Comparison of ENCODE assay signal across 8 mouse cellular contexts in the genomic region with DNA sequence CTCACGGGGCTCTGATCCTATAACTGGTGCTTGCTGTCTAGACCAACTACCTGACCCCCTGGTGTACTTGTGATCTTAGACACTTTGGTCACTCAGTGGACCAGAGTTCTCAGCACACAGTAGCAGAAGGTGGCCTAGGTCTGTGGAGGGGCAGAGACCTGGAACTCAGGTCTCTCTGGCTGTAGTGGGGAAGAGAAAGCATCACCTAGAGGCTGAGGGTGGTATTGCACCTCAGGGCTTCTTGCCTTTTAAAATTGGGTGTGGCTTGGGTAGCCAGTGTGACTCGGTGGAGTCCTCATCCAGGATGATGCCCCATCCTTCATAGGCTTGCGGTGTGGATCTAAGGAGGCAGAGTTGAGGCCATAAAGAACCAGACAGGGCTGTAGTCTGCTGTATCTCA. TPM values are rescaled to one million over a fixed set of nuclear protein-coding genes. Genes with fewer than 3 reads are reported as not detected.
DNase-seq lines count a peak whose midpoint lies in the region; ATAC-seq and TF ChIP-seq lines count a peak whose summit lies in the region.

No protein-coding gene starts in this region.

- DNase-seq in hindbrain, postnatal 0 days (ENCODE audit: low spot score): no peak
- DNase-seq in hindbrain, embryonic 14.5 days (ENCODE audit: low spot score): no peak
- peak; percentile 16 to 27 for DNase-seq in CD8-positive naive resting alpha-beta T cell, adult 2 months (ENCODE audit: low read depth in 2 of 2, low spot score in 2 of 2)
- DNase-seq in adipocyte (ENCODE audit: low spot score): peak; percentile 52
- peak; percentile 51 for DNase-seq in lung, postnatal 25 days (ENCODE audit: low spot score)
- peak; percentile 45 to 61 for DNase-seq in thymus, postnatal 36 days
- no peak for DNase-seq in gastrocnemius, postnatal 10 days

- peak; percentile 69 for TF ChIP-seq CTCF in hindbrain, postnatal 0 days (IDR thresholded peaks at IDR 0.05; ENCODE audit: low read depth)

- H3K4me1 ChIP-seq in hindbrain, postnatal 0 days (ENCODE audit: insufficient read depth, low read length): no peaks in the 10 kb centered on the region
- no peaks in the 10 kb centered on the region for H3K4me1 ChIP-seq in hindbrain, embryonic 14.5 days (replicated peaks; ENCODE audit: control insufficient read depth, insufficient read depth, low read length)

- no peak overlapping the region for H3K4me3 ChIP-seq in hindbrain, postnatal 0 days (ENCODE audit: low read length)
- H3K4me3 ChIP-seq in hindbrain, embryonic 14.5 days (replicated peaks; ENCODE audit: low read length): no peak overlapping the region

- H3K9me3 ChIP-seq in hindbrain, postnatal 0 days (ENCODE audit: low read length): no peaks in the 10 kb centered on the region
- H3K9me3 ChIP-seq in hindbrain, embryonic 14.5 days (ENCODE audit: control insufficient read depth, low read length): no peaks in the 10 kb centered on the region

- H3K9ac ChIP-seq in hindbrain, postnatal 0 days (replicated peaks; ENCODE audit: low read length): no peak overlapping the region
- H3K9ac ChIP-seq in hindbrain, embryonic 14.5 days: no peak overlapping the region

- 58% methylated on average over 3 of the region's 3 CpGs for WGBS in hindbrain, postnatal 0 days
- WGBS in hindbrain, embryonic 14.5 days: 76% methylated on average over 3 of the region's 3 CpGs

- ATAC-seq in hindbrain, postnatal 0 days: no peak
- ATAC-seq in hindbrain, embryonic 14.5 days (ENCODE audit: low FRiP score): no peak
- ATAC-seq in granulocyte monocyte progenitor cell, adult 5-6 weeks (replicated peaks; ENCODE audit: poor library complexity, severe bottlenecking): peak; percentile 68

- no peaks in the 10 kb centered on the region for H3K27me3 ChIP-seq in hindbrain, postnatal 0 days (ENCODE audit: insufficient read depth, low read length)
- no peaks in the 10 kb centered on the region for H3K27me3 ChIP-seq in hindbrain, embryonic 14.5 days (ENCODE audit: control insufficient read depth, insufficient read depth, low read length)

- H3K27ac ChIP-seq in hindbrain, postnatal 0 days: no peak overlapping the region
- no peak overlapping the region for H3K27ac ChIP-seq in hindbrain, embryonic 14.5 days

- no peak overlapping the region for H3K4me2 ChIP-seq in hindbrain, postnatal 0 days (ENCODE audit: low read depth, low read length)
- H3K4me2 ChIP-seq in hindbrain, embryonic 14.5 days (replicated peaks): no peak overlapping the region

- H3K36me3 ChIP-seq in hindbrain, postnatal 0 days (ENCODE audit: insufficient read depth, low read length): no peaks in the 10 kb centered on the region
- H3K36me3 ChIP-seq in hindbrain, embryonic 14.5 days (replicated peaks; ENCODE audit: control insufficient read depth, insufficient read depth): no peaks in the 10 kb centered on the region

RNA-seq across cellular contexts. Expression of a gene that starts 13.7 kb away (rescaled TPM):
- 23.6 and 25.9 TPM in 2 replicates for total RNA-seq in hindbrain, postnatal 0 days (2014; rRNA removed)
- polyA plus RNA-seq in hindbrain, postnatal 0 days (2015; fragmentation: Nextera tagmentation; extraction: Ambion mirVana): 7.1 and 8.0 TPM in 2 replicates
- polyA plus RNA-seq in hindbrain, embryonic 14.5 days (2014; fragmentation: Nextera tagmentation; extraction: Ambion mirVana): 12.2 and 14.7 TPM in 2 replicates
- not detected in 2 replicates for total RNA-seq in granulocyte monocyte progenitor cell, adult 5-6 weeks (2014; fragmentation: Nextera tagmentation)
- total RNA-seq in granulocyte monocyte progenitor cell, adult 5-6 weeks (2017): not detected in 2 replicates
- 100 to 1,000 TPM; 204 to 280 TPM for total RNA-seq in gastrocnemius, postnatal 10 days (2021)

Comparison
In these comparisons a context has a peak if more than half of its experiments do, and no peak if none do; other contexts are left out.
1. DNase-seq: peak in CD8-positive naive resting alpha-beta T cell, adult 2 months (2 of 2), adipocyte (single experiment), lung, postnatal 25 days (single experiment) and thymus, postnatal 36 days (2 of 2); none in hindbrain, postnatal 0 days (single experiment), hindbrain, embryonic 14.5 days (single experiment) and gastrocnemius, postnatal 10 days (single experiment).
2. RNA of a gene that starts 13.7 kb away (total RNA-seq): 204 to 280 TPM in gastrocnemius, postnatal 10 days and 23.6 to 25.9 TPM in hindbrain, postnatal 0 days; not detected in granulocyte monocyte progenitor cell, adult 5-6 weeks; every median in the first group is over 10 times any median in the second.